Mouse (Mus musculus): ENCODE data around the gene Senp2. TPM values are rescaled to one million over a fixed set of nuclear protein-coding genes. Genes with fewer than 3 reads are reported as not detected.
"Not testable (repeated sequence)": the region's sequence is repeated elsewhere in the genome, so short reads cannot be mapped to it uniquely, and the experiment has no call there.

Senp2 gene
- total RNA-seq (2021) = 10 to 100 TPM; 31.2 to 31.5 TPM
- long read RNA-seq, experiment 1, full-length matches to known transcripts = 18 of 30 reads
- long read RNA-seq, experiment 1, partial matches to known transcripts = 5 of 30 reads
- long read RNA-seq, experiment 1, other reads (novel, unspliced or antisense) = 7 of 30 reads
- long read RNA-seq, experiment 2, full-length matches to known transcripts = 24 of 36 reads
- long read RNA-seq, experiment 2, partial matches to known transcripts = 1 of 36 reads
- long read RNA-seq, experiment 2, other reads (novel, unspliced or antisense) = 11 of 36 reads

DNA sequence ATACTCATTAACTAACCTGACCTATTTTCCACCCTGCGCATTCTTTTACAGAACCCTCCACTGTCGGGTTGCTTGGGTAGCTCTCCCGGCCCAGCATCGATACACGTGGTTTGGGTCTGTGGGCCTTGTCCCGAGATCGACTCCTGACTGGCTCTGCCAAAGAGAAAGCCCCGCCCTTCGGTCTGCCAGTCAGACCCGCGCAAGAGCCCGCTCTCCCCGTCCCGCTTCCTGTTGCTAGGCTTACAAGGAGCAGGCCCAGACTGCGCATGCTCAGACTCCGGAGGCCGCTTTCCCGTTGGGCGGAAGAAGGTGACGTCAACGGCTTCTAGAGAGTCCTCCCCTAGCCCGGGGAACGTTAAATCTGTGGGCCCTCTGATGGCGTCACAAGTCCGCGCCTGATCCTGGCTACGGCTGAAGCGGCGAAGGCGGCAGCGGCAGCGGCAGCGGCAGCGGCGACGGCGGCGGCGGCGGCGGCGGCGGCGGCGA, at the start of gene Senp2:
TSS of gene Senp2 (plus strand) at position 386 of the 486 bp plus-strand sequence.
- no peak for TF ChIP-seq CTCF (IDR thresholded peaks at IDR 0.05)
- intact Hi-C loops (cut with DNase I) = loop anchor here (5.0 to 10.0 kb wide), 2 partner anchors 62 to 256 kb away; partner anchors contain the start of genes Tmem41a and Tra2b
- DNase-seq = peak; percentile 100
- peak within 1 kb of the TSS; percentile 98 for H3K4me3 ChIP-seq
- H3K27ac ChIP-seq = peak within 1 kb of the TSS; percentile 93

DNA sequence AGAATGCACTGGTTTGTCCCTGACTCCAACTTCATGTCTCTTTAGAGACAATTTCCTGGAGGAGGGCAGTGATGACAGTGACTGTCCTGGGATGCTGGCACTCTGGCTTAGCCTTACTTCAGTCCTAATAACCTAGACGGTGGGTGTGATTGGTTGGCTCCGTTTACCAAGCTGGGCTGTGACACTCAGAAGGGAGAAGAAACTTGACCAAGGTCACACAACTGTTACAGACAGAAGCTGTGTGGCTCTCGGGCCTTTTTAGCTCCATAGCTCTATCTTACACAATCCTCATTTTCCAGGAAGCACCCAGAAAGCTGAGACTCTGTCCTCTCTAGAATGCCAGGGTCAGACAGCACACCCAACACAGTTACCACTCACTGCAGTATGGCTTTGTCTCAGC, 43.7 kb upstream of the Senp2 start:
- intact Hi-C loops (cut with DNase I) = no loop called here
- DNase-seq = no peak
- no peak for TF ChIP-seq CTCF (IDR thresholded peaks at IDR 0.05)

DNA sequence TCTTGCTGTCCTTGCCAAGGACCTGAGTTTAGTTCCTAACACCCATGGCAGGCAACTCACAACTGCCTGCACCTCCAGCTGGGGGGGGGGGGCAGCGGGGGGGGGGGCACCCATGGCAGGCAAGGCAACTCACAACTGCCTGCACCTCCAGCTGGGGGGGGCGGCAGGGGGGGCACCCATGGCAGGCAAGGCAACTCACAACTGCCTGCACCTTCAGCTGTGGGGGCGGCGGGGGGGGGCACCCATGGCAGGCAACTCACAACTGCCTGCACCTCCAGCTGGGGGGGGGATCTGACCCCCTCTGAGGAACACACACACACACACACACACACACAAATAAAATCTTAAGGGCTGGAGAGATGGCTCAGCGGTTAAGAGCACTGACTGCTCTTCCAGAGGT, 39.4 kb upstream of the Senp2 start:
- intact Hi-C loops (cut with DNase I) = no loop called here
- DNase-seq = no peak
- TF ChIP-seq CTCF (IDR thresholded peaks at IDR 0.05) = no peak

More for the DNA sequence above, 43.7 kb upstream of the Senp2 start:
- no peak overlapping the region for H3K27ac ChIP-seq
- no peak overlapping the region for H3K4me3 ChIP-seq

DNA sequence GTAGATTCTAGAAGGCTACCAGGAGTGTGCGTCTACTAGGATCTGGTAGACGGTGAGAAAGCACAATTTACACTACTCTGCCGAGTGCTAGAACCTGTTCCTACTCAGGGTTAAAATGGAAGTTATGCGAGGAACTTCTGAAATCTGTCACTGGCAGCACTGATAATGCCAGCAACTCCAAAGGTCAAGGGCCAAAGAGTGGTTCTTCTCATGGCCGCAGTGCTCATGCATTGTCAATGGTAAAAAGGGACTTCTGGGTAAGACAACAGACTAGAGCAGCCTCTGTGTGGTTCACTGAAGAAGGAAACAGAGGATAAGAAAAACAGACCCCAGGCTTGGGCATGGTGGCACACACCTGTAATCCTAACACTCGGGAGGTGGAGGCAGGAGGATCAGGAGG, 38.7 kb upstream of the Senp2 start:
- intact Hi-C loops (cut with DNase I) = no loop called here
- Histone ChIP-seq H3K4me3 (no peak overlapping the region), H3K27ac (no peak overlapping the region)
- DNase-seq = no peak
- no peak for TF ChIP-seq CTCF (IDR thresholded peaks at IDR 0.05)

More for the DNA sequence above, 39.4 kb upstream of the Senp2 start:
- no peak overlapping the region for H3K4me3 ChIP-seq
- no peak overlapping the region for H3K27ac ChIP-seq

DNA sequence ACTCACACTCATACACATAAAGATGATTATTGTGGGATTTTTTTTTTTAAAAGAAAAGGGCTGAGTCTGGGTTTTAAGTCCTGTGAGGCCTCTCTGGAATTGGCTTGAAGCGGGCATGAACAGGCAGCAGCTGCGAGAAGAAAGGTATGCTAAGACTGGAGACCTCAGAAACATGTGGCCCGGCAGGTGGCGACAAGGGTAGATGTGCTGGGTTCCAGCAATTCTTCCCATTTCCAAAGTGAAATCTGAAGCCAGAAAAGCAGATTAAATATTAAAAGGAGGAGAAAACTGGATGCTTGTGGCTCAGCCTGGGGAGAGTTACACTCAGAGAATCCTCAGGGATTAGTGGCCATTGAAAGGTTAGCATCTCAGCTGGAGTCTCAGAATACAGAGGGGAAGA, 37.8 kb upstream of the Senp2 start:
- intact Hi-C loops (cut with DNase I) = no loop called here
- H3K4me3 ChIP-seq = no peak overlapping the region
- no peak for DNase-seq
- no peak overlapping the region for H3K27ac ChIP-seq
- no peak for TF ChIP-seq CTCF (IDR thresholded peaks at IDR 0.05)

DNA sequence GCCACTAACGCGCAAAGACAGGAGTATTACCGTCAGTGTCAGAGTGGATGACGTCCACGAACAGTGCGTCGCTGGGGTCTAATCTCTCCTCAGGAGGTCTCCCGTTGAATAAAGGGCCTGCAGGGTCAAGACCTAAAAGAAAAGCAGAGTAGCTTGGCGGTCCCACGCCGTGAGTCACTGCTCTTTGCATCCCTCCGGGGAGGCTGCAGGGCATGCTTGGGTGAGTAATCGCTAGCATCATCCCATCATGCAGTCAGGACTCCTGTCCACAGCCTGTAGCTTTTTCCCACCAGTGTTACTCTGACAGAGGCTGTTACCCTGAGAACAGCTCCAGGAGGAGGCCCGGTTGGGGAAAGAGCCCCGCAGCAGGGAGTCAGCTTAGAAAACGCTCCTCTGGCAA, 33.1 kb upstream of the Senp2 start:
- Histone ChIP-seq H3K27ac (no peak overlapping the region), H3K4me3 (peak overlapping the region; percentile 29)
- intact Hi-C loops (cut with DNase I) = no loop called here
- no peak for DNase-seq
- TF ChIP-seq CTCF (IDR thresholded peaks at IDR 0.05) = no peak

DNA sequence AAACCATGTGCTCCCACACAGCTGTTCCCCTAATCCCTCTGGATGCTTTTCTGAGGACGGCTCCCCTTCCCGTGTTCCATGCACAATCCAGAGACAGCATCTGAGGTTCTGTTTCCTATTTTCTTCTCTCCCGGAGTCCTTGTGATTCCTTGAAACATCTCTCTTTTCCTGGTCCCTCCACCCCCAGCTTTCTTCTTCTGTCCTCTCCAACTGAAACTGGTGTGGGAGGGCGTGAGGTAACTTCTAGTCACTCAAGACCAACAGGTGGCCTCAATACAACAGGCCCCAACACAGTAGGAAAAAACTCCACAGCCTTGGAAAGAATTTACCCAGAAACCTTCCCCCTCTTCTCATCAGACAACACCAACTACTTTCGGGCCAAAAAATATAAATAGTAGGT, 31.9 kb upstream of the Senp2 start:
- DNase-seq = no peak
- no peak overlapping the region for H3K27ac ChIP-seq

DNA sequence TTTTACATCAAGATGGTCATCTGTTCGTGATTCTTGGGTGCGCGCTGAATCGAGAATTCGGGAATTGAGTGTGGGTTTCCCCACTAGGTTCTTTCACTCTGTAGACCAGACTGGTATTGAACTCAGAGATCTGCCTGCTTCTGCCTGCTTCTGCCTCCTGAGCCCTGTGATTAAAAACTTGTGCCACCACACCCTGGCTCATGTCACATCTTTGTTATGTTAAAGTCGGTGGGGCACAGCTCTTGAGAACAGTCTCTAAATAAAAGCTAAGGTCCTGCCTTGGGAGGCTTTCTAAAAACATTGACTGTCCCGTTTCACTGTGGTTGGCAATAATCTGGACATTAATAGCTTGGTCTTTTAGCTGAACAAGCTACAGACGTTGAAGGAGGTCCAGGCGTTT, 26.1 kb upstream of the Senp2 start:
- TF ChIP-seq CTCF (IDR thresholded peaks at IDR 0.05) = no peak
- Histone ChIP-seq H3K27ac (no peak overlapping the region), H3K4me3 (no peak overlapping the region)
- intact Hi-C loops (cut with DNase I) = no loop called here
- no peak for DNase-seq

More for the DNA sequence above, 31.9 kb upstream of the Senp2 start:
- TF ChIP-seq CTCF (IDR thresholded peaks at IDR 0.05) = no peak
- H3K4me3 ChIP-seq = no peak overlapping the region
- intact Hi-C loops (cut with DNase I) = no loop called here

DNA sequence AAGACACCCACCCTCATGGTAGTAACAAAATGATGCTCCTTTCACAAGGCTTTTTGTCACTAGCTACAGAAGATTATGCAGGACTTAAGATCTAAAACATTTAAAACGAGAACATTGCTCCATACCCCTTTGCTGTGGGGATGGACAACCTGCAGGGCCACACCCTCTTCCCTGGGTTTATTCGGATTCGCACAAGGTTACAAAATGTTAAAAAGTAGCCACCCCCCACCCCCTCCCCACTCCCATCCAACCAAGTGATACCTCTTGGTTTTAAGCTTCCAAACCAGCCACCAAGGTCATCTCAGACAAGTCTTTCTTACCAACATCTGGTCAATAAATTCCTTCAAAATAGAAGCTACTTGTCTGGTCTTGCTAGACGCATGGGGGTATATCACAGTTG, 25.7 kb upstream of the Senp2 start:
- intact Hi-C loops (cut with DNase I) = no loop called here
- no peak for TF ChIP-seq CTCF (IDR thresholded peaks at IDR 0.05)

DNA sequence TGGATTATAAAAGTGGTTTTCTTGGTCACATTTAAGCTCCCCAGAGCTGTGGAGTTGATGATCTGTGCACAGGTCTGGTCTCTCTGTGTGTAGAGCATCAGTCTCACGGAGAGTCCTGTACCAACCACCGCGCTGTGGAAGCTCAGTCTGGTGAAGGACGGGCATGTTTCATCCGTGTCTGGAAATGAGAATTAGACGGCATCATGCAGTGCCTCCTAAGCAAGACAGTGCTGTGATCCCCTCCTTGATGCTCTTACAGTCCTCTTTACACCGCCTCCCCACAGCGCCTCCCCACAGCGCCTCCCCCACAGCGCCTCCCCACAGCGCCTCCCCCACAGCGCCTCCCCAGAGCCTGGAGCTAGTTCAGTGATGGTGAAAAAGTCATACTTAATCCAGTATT, 25.2 kb upstream of the Senp2 start:
- Histone ChIP-seq H3K4me3 (no peak overlapping the region), H3K27ac (no peak overlapping the region)
- no peak for TF ChIP-seq CTCF (IDR thresholded peaks at IDR 0.05)
- no peak for DNase-seq
- intact Hi-C loops (cut with DNase I) = no loop called here

More for the DNA sequence above, 25.7 kb upstream of the Senp2 start:
- no peak overlapping the region for H3K27ac ChIP-seq
- no peak for DNase-seq
- no peak overlapping the region for H3K4me3 ChIP-seq

DNA sequence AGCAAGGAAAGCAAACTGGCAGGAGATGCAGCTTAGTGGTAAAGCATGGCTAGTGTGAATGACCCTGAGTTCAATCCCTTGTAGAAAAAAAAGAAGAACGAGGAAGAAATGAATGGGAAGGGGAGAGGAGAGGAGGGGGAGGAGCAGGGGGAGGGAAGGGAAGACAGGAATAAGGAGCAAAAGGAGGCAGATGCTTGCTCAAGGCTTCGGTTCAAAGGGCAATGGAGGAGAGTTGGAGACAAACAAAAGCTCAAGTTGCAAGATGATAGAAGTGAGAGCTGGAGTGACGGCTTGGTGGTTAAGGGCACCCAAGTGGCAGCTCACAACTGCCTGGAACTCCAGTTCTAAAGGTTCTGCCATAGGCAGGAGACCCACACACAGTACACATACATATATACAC, 23.1 kb upstream of the Senp2 start:
- intact Hi-C loops (cut with DNase I) = no loop called here

DNA sequence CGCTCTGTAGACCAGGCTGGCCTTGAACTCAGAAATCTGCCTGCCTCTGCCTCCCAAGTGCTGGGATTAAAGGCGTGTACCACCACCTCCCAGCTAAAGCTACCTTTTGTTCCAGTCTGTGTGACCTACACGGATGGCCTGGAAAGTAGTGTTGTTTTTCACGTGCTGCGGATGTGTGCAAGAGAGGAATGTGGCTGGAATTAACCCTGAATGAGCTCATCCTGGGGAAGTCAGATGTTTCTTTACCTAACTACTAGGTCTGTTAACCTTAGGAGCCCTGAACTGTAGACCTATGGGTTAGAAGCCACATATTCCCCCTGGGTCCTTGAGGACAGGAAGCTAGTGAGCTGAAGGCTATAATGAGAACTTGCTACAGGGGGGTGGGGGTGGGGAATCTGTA, 21.3 kb upstream of the Senp2 start:
- Histone ChIP-seq H3K27ac (no peak overlapping the region), H3K4me3 (no peak overlapping the region)
- DNase-seq = no peak
- no peak for TF ChIP-seq CTCF (IDR thresholded peaks at IDR 0.05)
- intact Hi-C loops (cut with DNase I) = no loop called here

More for the DNA sequence above, 23.1 kb upstream of the Senp2 start:
- no peak overlapping the region for H3K27ac ChIP-seq
- no peak overlapping the region for H3K4me3 ChIP-seq
- TF ChIP-seq CTCF (IDR thresholded peaks at IDR 0.05) = no peak
- no peak for DNase-seq

DNA sequence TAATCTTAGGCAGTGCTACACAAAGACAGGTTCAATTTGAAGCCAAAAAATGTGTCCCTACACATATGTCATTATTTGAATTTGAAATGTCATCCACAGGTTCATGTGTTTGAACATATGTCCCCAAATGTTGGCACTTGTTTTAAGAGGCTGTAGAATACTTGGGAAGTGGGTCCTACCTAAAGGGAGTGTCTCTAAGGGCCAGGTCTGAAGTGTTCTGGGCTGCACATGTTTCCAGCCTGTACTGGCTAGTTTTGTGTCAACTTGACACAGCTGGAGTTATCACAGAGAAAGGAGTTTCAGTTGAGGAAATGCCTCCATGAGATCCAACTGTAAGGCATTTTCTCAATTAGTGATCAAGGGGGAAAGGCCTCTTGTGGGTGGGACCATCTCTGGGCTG, 18.4 kb upstream of the Senp2 start:
- H3K27ac ChIP-seq; intact Hi-C loops (cut with DNase I); DNase-seq; H3K4me3 ChIP-seq: not testable (repeated sequence)

DNA sequence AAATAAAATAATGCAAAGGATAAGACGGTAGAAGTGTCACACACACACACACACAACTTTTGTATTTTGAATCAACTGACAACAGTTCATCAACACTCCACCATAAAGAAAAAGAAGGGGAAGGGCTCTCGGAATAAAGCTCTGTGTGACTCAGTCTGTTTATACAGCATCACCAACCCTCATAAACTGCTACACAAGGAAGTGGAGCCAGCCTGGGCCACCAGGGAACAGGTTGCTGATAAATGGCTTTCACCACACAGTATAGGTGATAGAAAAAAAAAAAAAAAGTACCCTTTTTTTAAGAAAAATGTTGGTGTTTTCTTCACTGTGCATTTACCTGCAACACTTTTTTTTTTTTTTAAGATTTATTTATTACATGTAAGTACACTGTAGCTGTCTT, 17.5 kb upstream of the Senp2 start:
- intact Hi-C loops (cut with DNase I) = no loop called here
- DNase-seq = no peak

More for the DNA sequence above, 17.5 kb upstream of the Senp2 start:
- Histone ChIP-seq H3K4me3 (no peak overlapping the region), H3K27ac (no peak overlapping the region)
- TF ChIP-seq CTCF (IDR thresholded peaks at IDR 0.05) = no peak
